Comparison of ENCODE assay signal across 7 mouse cellular contexts in genomic region chr13:75942731-75943130, GRCm38 (mm10). TPM values are rescaled to one million over a fixed set of nuclear protein-coding genes. Genes with fewer than 3 reads are reported as not detected.
DNase-seq lines count a peak whose midpoint lies in the region; ATAC-seq and TF ChIP-seq lines count a peak whose summit lies in the region.

No protein-coding gene starts in this region.

- peak overlapping the region; percentile 51 for H3K4me2 ChIP-seq in forebrain, embryonic 15.5 days (replicated peaks)
- H3K4me2 ChIP-seq in neural tube, embryonic 13.5 days, result peak overlapping the region; percentile 72

- no peaks in the 10 kb centered on the region for H3K36me3 ChIP-seq in E14TG2a.4 (ENCODE audit: insufficient read depth, low read length)
- peaks cover 13% of the 10 kb centered on the region for H3K36me3 ChIP-seq in forebrain, embryonic 15.5 days
- H3K36me3 ChIP-seq in neural tube, embryonic 13.5 days, result peaks cover 14% of the 10 kb centered on the region

- H3K4me1 ChIP-seq in E14TG2a.4 (replicated peaks; ENCODE audit: low read depth, low read length), result peaks cover 6% of the 10 kb centered on the region
- peaks cover 29% of the 10 kb centered on the region for H3K4me1 ChIP-seq in forebrain, embryonic 15.5 days
- H3K4me1 ChIP-seq in neural tube, embryonic 13.5 days (replicated peaks), result peaks cover 29% of the 10 kb centered on the region

- no peaks in the 10 kb centered on the region for H3K9me3 ChIP-seq in E14TG2a.4 (ENCODE audit: low read length)
- H3K9me3 ChIP-seq in forebrain, embryonic 15.5 days, result no peaks in the 10 kb centered on the region
- no peaks in the 10 kb centered on the region for H3K9me3 ChIP-seq in neural tube, embryonic 13.5 days

- peak overlapping the region; percentile 93 for H3K9ac ChIP-seq in forebrain, embryonic 15.5 days (replicated peaks)
- H3K9ac ChIP-seq in neural tube, embryonic 13.5 days, result peak overlapping the region; percentile 92

- peak; percentile 52 for DNase-seq in 416B (ENCODE audit: low read depth)
- DNase-seq in kidney, postnatal 4 days, result peak; percentile 16 to 44
- no peak for DNase-seq in layer of hippocampus, adult 9-10 months (ENCODE audit: low spot score)
- no peak for DNase-seq in right cerebral cortex, postnatal 14 days

- H3K27me3 ChIP-seq in E14TG2a.4 (ENCODE audit: insufficient read depth, low read length), result peaks cover 9% of the 10 kb centered on the region
- H3K27me3 ChIP-seq in forebrain, embryonic 15.5 days, result no peaks in the 10 kb centered on the region
- H3K27me3 ChIP-seq in neural tube, embryonic 13.5 days, result no peaks in the 10 kb centered on the region

- peak overlapping the region; percentile 90 for H3K4me3 ChIP-seq in E14TG2a.4 (replicated peaks; ENCODE audit: low read length)
- peak overlapping the region; percentile 74 for H3K4me3 ChIP-seq in forebrain, embryonic 15.5 days
- peak overlapping the region; percentile 70 for H3K4me3 ChIP-seq in neural tube, embryonic 13.5 days

- ATAC-seq in forebrain, embryonic 15.5 days (replicated peaks), result 0 out of 2 replicates have a peak, but pooled peaks have one; percentile 0
- peak; percentile 41 for ATAC-seq in neural tube, embryonic 13.5 days (ENCODE audit: low read depth)

- no peak for TF ChIP-seq CTCF in E14TG2a.4 (conservative IDR thresholded peaks at IDR 0.05; ENCODE audit: low read length)

- peak overlapping the region; percentile 99 for H3K27ac ChIP-seq in forebrain, embryonic 15.5 days (replicated peaks)
- peak overlapping the region; percentile 99 for H3K27ac ChIP-seq in neural tube, embryonic 13.5 days (replicated peaks)

- WGBS in forebrain, embryonic 15.5 days, result 0% methylated on average over 6 of the region's 6 CpGs
- WGBS in neural tube, embryonic 13.5 days, result 0% methylated on average over 6 of the region's 6 CpGs

RNA-seq across cellular contexts. Expression of gene Rhobtb3, which starts 1.0 kb away (rescaled TPM):
- 38.1 and 38.7 TPM in 2 replicates for polyA plus RNA-seq in forebrain, embryonic 15.5 days (2015; fragmentation: Nextera tagmentation; extraction: Ambion mirVana)
- 27.2 and 29.1 TPM in 2 replicates for polyA plus RNA-seq in neural tube, embryonic 13.5 days (2015; fragmentation: Nextera tagmentation; extraction: Ambion mirVana)

RNA-seq across cellular contexts. Expression of gene Spata9, which starts 24.2 kb away (rescaled TPM):
- 2.0 and 2.6 TPM in 2 replicates for polyA plus RNA-seq in forebrain, embryonic 15.5 days (2015; fragmentation: Nextera tagmentation; extraction: Ambion mirVana)
- 1.7 and 2.1 TPM in 2 replicates for polyA plus RNA-seq in neural tube, embryonic 13.5 days (2015; fragmentation: Nextera tagmentation; extraction: Ambion mirVana)

Comparison
In these comparisons a context has a peak if more than half of its experiments do, and no peak if none do; other contexts are left out.
1. DNase-seq: peak in 416B (single experiment) and kidney, postnatal 4 days (2 of 2); none in layer of hippocampus, adult 9-10 months (single experiment) and right cerebral cortex, postnatal 14 days (single experiment).
2. Peak in every context shown above with its lines, with median percentiles within 50 percentile points of each other: H3K4me3 ChIP-seq.